Mouse (Mus musculus) lung, embryonic 14.5 days (tissue): ENCODE results near the gene Gm3542. TPM values are rescaled to one million over a fixed set of nuclear protein-coding genes. Genes with fewer than 3 reads are reported as not detected.
"Not testable (repeated sequence)": the region's sequence is repeated elsewhere in the genome, so short reads cannot be mapped to it uniquely, and the experiment has no call there.

ENCODE experiments used
- ATAC-seq: fragments of 200-750 bp; cut with Nextera tagmentation; 2 replicates; pipeline ENCODE4 v1.8.0; 2017; ENCODE audit warnings: mild to moderate bottlenecking, moderate TSS enrichment, moderate library complexity; ENCODE audit not compliant: insufficient read depth
- DNase-seq: peaks from one replicate; pipeline ENCODE4 v3.0.0-alpha.2; 2015
- H3K27ac ChIP-seq: fragments of 300-500 bp; sonication (generic); 2 replicates; pipeline ENCODE4 v1.5.1; 2014; ENCODE audit warnings: low read depth, mild to moderate bottlenecking, moderate library complexity
- H3K27me3 ChIP-seq: fragments of 300-500 bp; sonication (generic); 2 replicates; pipeline ENCODE4 v1.6.1; 2014; ENCODE audit warnings: low read length, control low read depth; ENCODE audit not compliant: insufficient read depth
- H3K36me3 ChIP-seq: fragments of 300-500 bp; sonication (generic); 2 replicates; pipeline ENCODE4 v1.6.1; 2014; ENCODE audit warnings: control low read depth; ENCODE audit not compliant: insufficient read depth
- H3K4me1 ChIP-seq: fragments of 300-500 bp; sonication (generic); 2 replicates; pipeline ENCODE4 v1.6.1; 2014; ENCODE audit warnings: antibody characterized with exemption, control low read depth; ENCODE audit not compliant: insufficient read depth
- H3K4me2 ChIP-seq: fragments of 300-500 bp; sonication (generic); 2 replicates; pipeline ENCODE4 v1.6.1; 2014; ENCODE audit warnings: mild to moderate bottlenecking
- H3K4me3 ChIP-seq: fragments of 300-500 bp; sonication (generic); 2 replicates; pipeline ENCODE4 v1.5.1; 2014; ENCODE audit warnings: low read depth, low read length
- H3K9ac ChIP-seq: fragments of 300-500 bp; sonication (generic); 2 replicates; pipeline ENCODE4 v1.6.1; 2014
- H3K9me3 ChIP-seq: fragments of 300-500 bp; sonication (generic); 2 replicates; pipeline ENCODE4 v1.6.1; 2016; ENCODE audit warnings: low read depth, low read length, control low read depth
- WGBS: fragments of 180-500 bp; shearing (Covaris S2); extraction: QIAGEN DNeasy Blood & Tissue Kit; methylation state at CpG from one replicate; pipeline ENCODE4 v1.1.7; 2014; 5-methylcytosine and 5-hydroxymethylcytosine counted together
- polyA plus RNA-seq: library from polyadenylated mRNA; unstranded; fragments of >200 nt; fragmentation: Nextera tagmentation; extraction: Ambion mirVana; gene quantifications from 2 replicates; pipeline ENCODE4 v1.2.1, GENCODE M21; 2014

The Gm3542 gene
- polyA plus RNA-seq = not detected in 2 replicates

DNA sequence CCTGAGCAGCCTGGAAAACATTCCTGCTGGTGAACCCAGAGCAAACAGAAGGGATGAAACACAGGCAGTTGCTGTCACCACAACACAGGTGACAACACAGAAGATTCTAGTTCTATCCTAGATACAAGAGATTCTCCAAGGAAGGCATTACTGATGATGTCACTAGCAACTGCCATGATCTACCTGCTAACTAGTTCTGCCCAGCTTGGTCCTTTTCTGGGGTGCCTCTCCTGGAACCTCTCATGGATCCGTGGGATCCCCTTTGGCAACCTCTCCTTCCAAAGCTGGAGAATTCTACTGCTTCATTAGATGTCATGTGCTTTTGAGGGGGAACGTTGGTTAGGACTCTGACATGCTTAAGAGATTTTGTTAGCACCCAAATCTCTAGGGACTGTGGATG, at the start of gene Gm3542:
Gene Gm3542 (minus strand): TSS at position 101 of the 400 bp plus-strand sequence.
- not testable (repeated sequence) for H3K4me2 ChIP-seq
- no CpG with 5 or more reads among the region's 2 CpGs for WGBS

More for the DNA sequence above, at the start of gene Gm3542:
- not testable (repeated sequence) for H3K4me3 ChIP-seq, H3K4me1 ChIP-seq, H3K27ac ChIP-seq, H3K9ac ChIP-seq, ATAC-seq, H3K36me3 ChIP-seq, H3K9me3 ChIP-seq, H3K27me3 ChIP-seq, DNase-seq

Other genes with a start within 250 kb of the Gm3542 start
- gene Gm8279, start 203.4 kb downstream of the Gm3542 start, polyA plus RNA-seq = not detected in 2 replicates
- not detected in 2 replicates for gene Gm3317, start 170.4 kb downstream of the Gm3542 start, polyA plus RNA-seq
- gene Gm8271, start 149.1 kb downstream of the Gm3542 start, polyA plus RNA-seq = not detected in 2 replicates
- gene Gm3526, start 74.3 kb downstream of the Gm3542 start, polyA plus RNA-seq = not detected in 2 replicates
- gene Gm3500, start 54.1 kb upstream of the Gm3542 start, polyA plus RNA-seq = 0.72 TPM in 1 of 2 replicates, not detected in the other
- 0.53 and 0.91 TPM in 2 replicates for gene Gm3194, start 120.5 kb upstream of the Gm3542 start, polyA plus RNA-seq
- gene Gm8246, start 142.9 kb upstream of the Gm3542 start, polyA plus RNA-seq = not detected in 2 replicates
- not detected in 2 replicates for gene Gm3187, start 149.3 kb upstream of the Gm3542 start, polyA plus RNA-seq
- gene Gm3488, start 166.7 kb upstream of the Gm3542 start, polyA plus RNA-seq = 1.3 and 1.6 TPM in 2 replicates
- not detected in 2 replicates for gene Gm3532, start 203.6 kb upstream of the Gm3542 start, polyA plus RNA-seq